Mouse (Mus musculus): Measurements from ENCODE around the gene Dolk.

DNA sequence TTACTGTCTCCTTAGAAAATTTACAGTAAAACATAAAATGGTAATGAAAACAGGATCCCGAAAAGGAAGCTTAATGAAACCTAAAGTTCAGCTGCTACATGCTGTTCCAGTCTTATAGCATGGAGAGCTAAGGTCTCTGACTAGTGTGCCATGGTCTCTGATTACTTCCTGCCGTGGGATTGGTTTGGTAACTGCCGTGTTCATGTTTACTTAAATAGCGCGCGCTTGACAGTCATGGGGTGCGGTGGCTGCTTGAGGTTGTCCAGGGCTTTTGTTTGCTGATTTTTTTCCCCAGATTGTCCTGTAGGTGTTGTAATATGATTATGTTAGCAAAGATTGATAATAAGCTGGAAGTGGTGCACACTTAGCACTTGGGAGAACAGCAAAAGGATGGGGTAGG is 20.0 kb upstream of the Dolk start:
- TF ChIP-seq TAL1 (IDR thresholded peaks at IDR 0.05; ENCODE audit: low read length) (no peak), GATA1 (IDR thresholded peaks at IDR 0.05; ENCODE audit: low read length) (no peak)

All from erythroblast, embryonic 14.5 days (primary cell).